Mouse (Mus musculus): ENCODE results near the gene Cd300lg. TPM values are rescaled to one million over a fixed set of nuclear protein-coding genes. Genes with fewer than 3 reads are reported as not detected.

The Cd300lg gene
- polyA plus RNA-seq, 1 experiment, result not detected

GRCm38 (mm10) chr11:102083193-102083592 is 41.9 kb downstream of the Cd300lg start:
- Histone ChIP-seq H3K4me3 (ENCODE audit: insufficient read depth, poor library complexity, severe bottlenecking) (no peak overlapping the region), H3K36me3 (ENCODE audit: control insufficient read depth, insufficient read depth) (no peaks in the 10 kb centered on the region), H3K27me3 (ENCODE audit: control insufficient read depth, insufficient read depth, insufficient read length) (peaks cover 31% of the 10 kb centered on the region), H3K79me3 (ENCODE audit: low read depth) (no peaks in the 10 kb centered on the region), H3K79me2 (ENCODE audit: control insufficient read depth, insufficient read depth) (no peaks in the 10 kb centered on the region), H3ac (ENCODE audit: control insufficient read depth, insufficient read length, low read depth) (no peak overlapping the region)
- no peak for TF ChIP-seq MYOD1 (IDR thresholded peaks at IDR 0.05; ENCODE audit: control insufficient read depth, insufficient read length, low read depth)
- no peak for TF ChIP-seq FOSL1 (IDR thresholded peaks at IDR 0.05; ENCODE audit: insufficient read depth, low read length, poor library complexity, severe bottlenecking)
- no peak for TF ChIP-seq CEBPB (IDR thresholded peaks at IDR 0.05; ENCODE audit: low read depth)
- no peak for TF ChIP-seq USF1 (IDR thresholded peaks at IDR 0.05; ENCODE audit: low read depth)
- no peak for TF ChIP-seq CTCF (IDR thresholded peaks at IDR 0.05; ENCODE audit: control insufficient read depth, insufficient read depth, insufficient read length)
- TF ChIP-seq MAX (IDR thresholded peaks at IDR 0.05), result no peak
- TF ChIP-seq MYOG (IDR thresholded peaks at IDR 0.05; ENCODE audit: control insufficient read depth, extremely low read depth, insufficient read length), result no peak

- Histone ChIP-seq H3K79me2 (ENCODE audit: control insufficient read depth, insufficient read depth) (no peaks in the 10 kb centered on the region), H3K79me3 (ENCODE audit: low read depth) (no peaks in the 10 kb centered on the region), H3K36me3 (ENCODE audit: control insufficient read depth, insufficient read depth) (no peaks in the 10 kb centered on the region), H3K4me3 (ENCODE audit: insufficient read depth, poor library complexity, severe bottlenecking) (no peak overlapping the region), H3ac (ENCODE audit: control insufficient read depth, insufficient read length, low read depth) (no peak overlapping the region), H3K27me3 (ENCODE audit: control insufficient read depth, insufficient read depth, insufficient read length) (peaks cover 22% of the 10 kb centered on the region)
- TF ChIP-seq CEBPB (IDR thresholded peaks at IDR 0.05; ENCODE audit: low read depth) (no peak), CTCF (IDR thresholded peaks at IDR 0.05; ENCODE audit: control insufficient read depth, insufficient read depth, insufficient read length) (no peak), MYOD1 (IDR thresholded peaks at IDR 0.05; ENCODE audit: control insufficient read depth, insufficient read length, low read depth) (no peak), FOSL1 (IDR thresholded peaks at IDR 0.05; ENCODE audit: insufficient read depth, low read length, poor library complexity, severe bottlenecking) (no peak), MAX (IDR thresholded peaks at IDR 0.05) (no peak), USF1 (IDR thresholded peaks at IDR 0.05; ENCODE audit: low read depth) (no peak), MYOG (IDR thresholded peaks at IDR 0.05; ENCODE audit: control insufficient read depth, extremely low read depth, insufficient read length) (no peak)
These were observed 42.9 kb downstream of the Cd300lg start for GRCm38 (mm10) chr11:102084159-102084558.

- H3K4me3 ChIP-seq (ENCODE audit: insufficient read depth, poor library complexity, severe bottlenecking), result peak overlapping the region; percentile 38
- peak overlapping the region; percentile 6 for H3ac ChIP-seq (ENCODE audit: control insufficient read depth, insufficient read length, low read depth)
- H3K79me2 ChIP-seq (ENCODE audit: control insufficient read depth, insufficient read depth), result no peaks in the 10 kb centered on the region
- no peaks in the 10 kb centered on the region for H3K36me3 ChIP-seq (ENCODE audit: control insufficient read depth, insufficient read depth)
- peaks cover 12% of the 10 kb centered on the region for H3K27me3 ChIP-seq (ENCODE audit: control insufficient read depth, insufficient read depth, insufficient read length)
- no peak for TF ChIP-seq USF1 (IDR thresholded peaks at IDR 0.05; ENCODE audit: low read depth)
- no peak for TF ChIP-seq FOSL1 (IDR thresholded peaks at IDR 0.05; ENCODE audit: insufficient read depth, low read length, poor library complexity, severe bottlenecking)
- no peak for TF ChIP-seq CEBPB (IDR thresholded peaks at IDR 0.05; ENCODE audit: low read depth)
- no peak for TF ChIP-seq MYOG (IDR thresholded peaks at IDR 0.05; ENCODE audit: control insufficient read depth, extremely low read depth, insufficient read length)
- no peak for TF ChIP-seq MYOD1 (IDR thresholded peaks at IDR 0.05; ENCODE audit: control insufficient read depth, insufficient read length, low read depth)
- TF ChIP-seq CTCF (IDR thresholded peaks at IDR 0.05; ENCODE audit: control insufficient read depth, insufficient read depth, insufficient read length), result no peak
- no peak for TF ChIP-seq MAX (IDR thresholded peaks at IDR 0.05)
- H3K79me3 ChIP-seq (ENCODE audit: low read depth), result no peaks in the 10 kb centered on the region
These were observed 45.0 kb downstream of the Cd300lg start for GRCm38 (mm10) chr11:102086331-102086730.

- TF ChIP-seq MAX (IDR thresholded peaks at IDR 0.05) (peak; percentile 28), MYOG (IDR thresholded peaks at IDR 0.05; ENCODE audit: control insufficient read depth, extremely low read depth, insufficient read length) (no peak)
- Histone ChIP-seq H3ac (ENCODE audit: control insufficient read depth, insufficient read length, low read depth) (peak overlapping the region; percentile 52), H3K27me3 (ENCODE audit: control insufficient read depth, insufficient read depth, insufficient read length) (peaks cover 14% of the 10 kb centered on the region)
These were observed 45.9 kb downstream of the Cd300lg start for GRCm38 (mm10) chr11:102087081-102087751.

GRCm38 (mm10) chr11:102087931-102088898 is 46.9 kb downstream of the Cd300lg start, which contains the start of gene Mpp2:
TSS of gene Mpp2 (minus strand) at chr11:102088515.
- Histone ChIP-seq H3K4me3 (ENCODE audit: insufficient read depth, poor library complexity, severe bottlenecking) (peak within 1 kb of the TSS; percentile 38), H3K79me3 (ENCODE audit: low read depth) (no peaks in the 10 kb centered on the region), H3ac (ENCODE audit: control insufficient read depth, insufficient read length, low read depth) (peak within 1 kb of the TSS; percentile 57), H3K79me2 (ENCODE audit: control insufficient read depth, insufficient read depth) (no peaks in the 10 kb centered on the region), H3K27me3 (ENCODE audit: control insufficient read depth, insufficient read depth, insufficient read length) (peaks cover 16% of the 10 kb centered on the region), H3K36me3 (ENCODE audit: control insufficient read depth, insufficient read depth) (no peaks in the 10 kb centered on the region)
- TF ChIP-seq FOSL1 (IDR thresholded peaks at IDR 0.05; ENCODE audit: insufficient read depth, low read length, poor library complexity, severe bottlenecking), result no peak
- TF ChIP-seq MYOG (IDR thresholded peaks at IDR 0.05; ENCODE audit: control insufficient read depth, extremely low read depth, insufficient read length), result no peak
- TF ChIP-seq CEBPB (IDR thresholded peaks at IDR 0.05; ENCODE audit: low read depth), result no peak
- TF ChIP-seq USF1 (IDR thresholded peaks at IDR 0.05; ENCODE audit: low read depth), result no peak
- TF ChIP-seq MYOD1 (IDR thresholded peaks at IDR 0.05; ENCODE audit: control insufficient read depth, insufficient read length, low read depth), result no peak
- no peak for TF ChIP-seq CTCF (IDR thresholded peaks at IDR 0.05; ENCODE audit: control insufficient read depth, insufficient read depth, insufficient read length)
- TF ChIP-seq MAX (IDR thresholded peaks at IDR 0.05), result no peak

More at GRCm38 (mm10) chr11:102087081-102087751, 45.9 kb downstream of the Cd300lg start:
- Histone ChIP-seq H3K36me3 (ENCODE audit: control insufficient read depth, insufficient read depth) (no peaks in the 10 kb centered on the region), H3K4me3 (ENCODE audit: insufficient read depth, poor library complexity, severe bottlenecking) (peak overlapping the region; percentile 38), H3K79me2 (ENCODE audit: control insufficient read depth, insufficient read depth) (no peaks in the 10 kb centered on the region), H3K79me3 (ENCODE audit: low read depth) (no peaks in the 10 kb centered on the region)

Measured in C2C12 (cell line).